Mouse (Mus musculus) MN1 (cell line): ENCODE data around the gene Bmpr1b.
"Not testable (repeated sequence)": the region's sequence is repeated elsewhere in the genome, so short reads cannot be mapped to it uniquely, and the experiment has no call there.

Experiments
- DNase-seq: peaks from one replicate; pipeline ENCODE4 v3.0.0-alpha.2; 2016; ENCODE audit warnings: low spot score

The Bmpr1b gene

GRCm38 (mm10) chr3:142168863-142169521 lies at the start of gene Bmpr1b:
TSS of gene Bmpr1b (minus strand) at chr3:142169425.
- peak; percentile 79 for DNase-seq

- no peak for DNase-seq
Measured at GRCm38 (mm10) chr3:142212821-142213220, 43.6 kb upstream of the Bmpr1b start.

GRCm38 (mm10) chr3:142212186-142212585 lies 43.0 kb upstream of the Bmpr1b start:
- no peak for DNase-seq

GRCm38 (mm10) chr3:142209981-142210380 lies 40.8 kb upstream of the Bmpr1b start:
- DNase-seq, result no peak

- DNase-seq, result no peak
Measured at GRCm38 (mm10) chr3:142209057-142209456, 39.8 kb upstream of the Bmpr1b start.

- no peak for DNase-seq
Measured at GRCm38 (mm10) chr3:142207488-142207887, 38.3 kb upstream of the Bmpr1b start.

- no peak for DNase-seq
Measured at GRCm38 (mm10) chr3:142206316-142206715, 37.1 kb upstream of the Bmpr1b start.

- DNase-seq, result no peak
Measured at GRCm38 (mm10) chr3:142196142-142196541, 26.9 kb upstream of the Bmpr1b start.

- not testable (repeated sequence) for DNase-seq
Measured at GRCm38 (mm10) chr3:142191627-142192026, 22.4 kb upstream of the Bmpr1b start.

GRCm38 (mm10) chr3:142186551-142186950 lies 17.3 kb upstream of the Bmpr1b start:
- DNase-seq, result no peak

GRCm38 (mm10) chr3:142173996-142174395 lies 4.8 kb upstream of the Bmpr1b start:
- no peak for DNase-seq

GRCm38 (mm10) chr3:142168251-142168862 lies 868 bp downstream of the Bmpr1b start:
- DNase-seq, result no peak

- no peak for DNase-seq
Measured at GRCm38 (mm10) chr3:142164981-142165380, 4.2 kb downstream of the Bmpr1b start.

GRCm38 (mm10) chr3:142163896-142164295 lies 5.3 kb downstream of the Bmpr1b start:
- DNase-seq, result no peak

- DNase-seq, result no peak
Measured at GRCm38 (mm10) chr3:142161405-142161804, 7.8 kb downstream of the Bmpr1b start.

GRCm38 (mm10) chr3:142151980-142152379 lies 17.2 kb downstream of the Bmpr1b start:
- DNase-seq, result no peak

GRCm38 (mm10) chr3:142138796-142139195 lies 30.4 kb downstream of the Bmpr1b start:
- DNase-seq, result no peak

- DNase-seq, result no peak
Measured at GRCm38 (mm10) chr3:142126379-142126778, 42.8 kb downstream of the Bmpr1b start.

GRCm38 (mm10) chr3:142125556-142125955 lies 43.7 kb downstream of the Bmpr1b start:
- no peak for DNase-seq

GRCm38 (mm10) chr3:142124255-142124654 lies 45.0 kb downstream of the Bmpr1b start:
- no peak for DNase-seq

- DNase-seq, result no peak
Measured at GRCm38 (mm10) chr3:142122376-142122775, 46.8 kb downstream of the Bmpr1b start.

- DNase-seq, result no peak
Measured at GRCm38 (mm10) chr3:142120795-142121194, 48.4 kb downstream of the Bmpr1b start.

GRCm38 (mm10) chr3:142114762-142115316 lies 54.4 kb downstream of the Bmpr1b start:
- no peak for DNase-seq
